Mouse (Mus musculus) embryonic fibroblast, embryonic 13.5 days (primary cell): ENCODE measurements around the gene Ggt5.

ENCODE experiments used
- CTCF ChIP-seq: IDR thresholded peaks from 2 replicates; pipeline ENCODE4 v1.5.1; 2011; ENCODE audit warnings: mild to moderate bottlenecking, control low read depth, low read length, moderate library complexity, borderline replicate concordance; ENCODE audit not compliant: insufficient read depth
- POLR2A ChIP-seq: IDR thresholded peaks from 2 replicates; pipeline ENCODE4 v1.6.1; 2011; ENCODE audit warnings: low read depth, mild to moderate bottlenecking, control low read depth, low read length, moderate library complexity

DNA sequence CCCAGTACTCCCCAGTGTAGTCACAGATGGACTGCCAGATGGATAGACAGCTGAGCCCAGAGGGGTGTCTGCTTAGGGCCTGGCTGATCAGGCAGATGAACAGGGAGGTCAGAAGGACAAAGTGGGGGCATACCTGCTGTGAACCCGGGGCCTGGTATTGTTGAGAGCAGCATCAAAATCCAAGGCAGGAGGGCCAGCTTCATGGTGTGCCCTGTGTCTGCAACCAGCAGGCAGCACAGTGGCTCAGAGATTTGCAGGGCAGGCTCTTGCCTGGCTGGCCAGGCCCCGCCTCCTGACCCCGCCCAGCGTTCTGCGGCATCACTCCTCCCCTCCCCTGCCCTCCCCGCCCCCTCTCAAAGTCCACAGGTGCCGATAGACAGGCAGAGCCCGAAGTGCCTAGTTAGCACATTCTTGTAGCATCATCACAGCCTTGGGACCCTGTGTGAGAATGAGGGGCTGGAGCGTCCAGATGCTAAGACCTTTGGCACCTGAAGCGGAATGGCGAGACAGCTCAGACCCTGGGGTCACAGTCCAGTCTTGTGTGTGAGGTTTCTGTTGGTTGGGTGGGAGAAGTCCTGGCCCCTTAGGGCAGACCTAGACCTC is 54.7 kb downstream of the Ggt5 start, which contains the start of gene Susd2:
- TF ChIP-seq CTCF (no peak), POLR2A (no peak)
